In the genomic region with DNA sequence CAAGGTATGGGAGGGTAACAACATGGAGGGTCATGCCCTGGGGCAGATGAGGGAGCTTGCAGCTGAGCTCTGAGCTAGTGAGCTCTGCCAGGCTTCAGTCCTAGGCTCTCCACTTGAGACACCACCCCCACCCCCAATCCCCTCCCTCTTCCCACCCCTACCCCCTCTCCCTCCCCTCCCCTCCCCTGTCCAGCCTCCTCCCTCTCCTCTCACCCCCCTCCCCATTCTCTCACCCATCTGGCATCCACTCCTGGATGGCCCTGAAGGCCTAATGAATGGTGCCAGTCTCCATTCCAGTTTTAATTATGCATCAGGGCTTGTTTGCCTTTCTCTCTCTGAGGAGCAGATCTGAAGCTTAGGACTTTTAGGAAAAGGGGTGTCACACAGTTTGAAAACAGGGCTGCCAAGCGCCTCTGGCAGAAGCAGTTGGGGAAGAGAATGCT, we compare ENCODE assay signal across 14 mouse cellular contexts. TPM values are rescaled to one million over a fixed set of nuclear protein-coding genes. Genes with fewer than 3 reads are reported as not detected.
DNase-seq lines count a peak whose midpoint lies in the region; ATAC-seq and TF ChIP-seq lines count a peak whose summit lies in the region.
"Had no signal": no experiment of that assay in that cellular context is flagged by ENCODE, and none has a peak within 500 bp of the region (broad histone marks: within the 10 kb centered on the region; RNA-seq: fewer than 3 reads in every experiment).

No protein-coding gene starts in this region.

- H3K27me3 ChIP-seq in forebrain, postnatal 0 days (ENCODE audit: insufficient read depth, low read length) = no peaks in the 10 kb centered on the region
- H3K27me3 ChIP-seq in midbrain, embryonic 12.5 days = peaks cover 9% of the 10 kb centered on the region; the same call in 1 of the 2 replicates
- H3K27me3 ChIP-seq: Patski had no signal

- H3K4me2 ChIP-seq in forebrain, postnatal 0 days (ENCODE audit: low read depth) = no peak overlapping the region
- H3K4me2 ChIP-seq in midbrain, embryonic 12.5 days (replicated peaks) = no peak overlapping the region
- H3K4me2 ChIP-seq: liver, embryonic 13.5 days had no signal

- peak overlapping the region; percentile 15; the same call in 1 of the 2 replicates for H3K27ac ChIP-seq in forebrain, postnatal 0 days (ENCODE audit: low read depth, low read length)
- peak overlapping the region; percentile 73 for H3K27ac ChIP-seq in midbrain, embryonic 12.5 days (replicated peaks)
- H3K27ac ChIP-seq: liver, embryonic 13.5 days had no signal

- WGBS in forebrain, postnatal 0 days = 17% methylated on average over 1 of the region's 1 CpGs
- 31% methylated on average over 1 of the region's 1 CpGs for WGBS in midbrain, embryonic 12.5 days

- peaks cover 13% of the 10 kb centered on the region for H3K4me1 ChIP-seq in forebrain, postnatal 0 days (ENCODE audit: insufficient read depth)
- H3K4me1 ChIP-seq in midbrain, embryonic 12.5 days = peaks cover 50% of the 10 kb centered on the region
- H3K4me1 ChIP-seq: liver, embryonic 13.5 days had no signal

- DNase-seq in right cerebral cortex, postnatal 10 days (ENCODE audit: low spot score in 2 of 2) = peak; percentile 40 to 54
- no peak for DNase-seq in right cerebral cortex, postnatal 36 days (ENCODE audit: low spot score in 2 of 2)
- peak; percentile 49 for DNase-seq in forebrain, postnatal 0 days
- DNase-seq in kidney, adult 11 months = no peak
- DNase-seq in thymus, postnatal 10 days (ENCODE audit: low spot score in 2 of 2) = no peak
- DNase-seq: cerebellum, postnatal 14 days; kidney, adult 2 months; liver, embryonic 13.5 days had no signal

- H3K9me3 ChIP-seq in forebrain, postnatal 0 days (ENCODE audit: low read length) = no peaks in the 10 kb centered on the region
- no peaks in the 10 kb centered on the region for H3K9me3 ChIP-seq in midbrain, embryonic 12.5 days
- H3K9me3 ChIP-seq: liver, embryonic 13.5 days had no signal

- no peak for TF ChIP-seq CTCF in forebrain, postnatal 0 days (IDR thresholded peaks at IDR 0.05; ENCODE audit: low read depth)

- H3K9ac ChIP-seq in forebrain, postnatal 0 days = no peak overlapping the region
- no peak overlapping the region for H3K9ac ChIP-seq in midbrain, embryonic 12.5 days (replicated peaks)
- H3K9ac ChIP-seq: liver, embryonic 13.5 days had no signal

- H3K36me3 ChIP-seq in forebrain, postnatal 0 days (ENCODE audit: insufficient read depth) = no peaks in the 10 kb centered on the region
- no peaks in the 10 kb centered on the region for H3K36me3 ChIP-seq in midbrain, embryonic 12.5 days
- H3K36me3 ChIP-seq: liver, embryonic 13.5 days had no signal

- no peak overlapping the region for H3K4me3 ChIP-seq in forebrain, postnatal 0 days (ENCODE audit: low read depth, low read length)
- H3K4me3 ChIP-seq in midbrain, embryonic 12.5 days = no peak overlapping the region
- H3K4me3 ChIP-seq: liver, embryonic 13.5 days had no signal

- peak; percentile 36 for ATAC-seq in forebrain, postnatal 0 days
- ATAC-seq in midbrain, embryonic 12.5 days (ENCODE audit: low FRiP score, low read depth) = peak; percentile 27; the same call in 1 of the 2 replicates
- no peak for ATAC-seq in megakaryocyte, adult 5-6 weeks (ENCODE audit: poor library complexity, severe bottlenecking)
- ATAC-seq: Patski had no signal

RNA-seq across cellular contexts. Expression of gene Gm45623, which starts 16.5 kb away (rescaled TPM):
- total RNA-seq in forebrain, postnatal 0 days (2014; rRNA removed) = 8.8 and 9.8 TPM in 2 replicates
- 1.7 and 3.4 TPM in 2 replicates for polyA plus RNA-seq in forebrain, postnatal 0 days (2015; fragmentation: Nextera tagmentation; extraction: Ambion mirVana)
- 0.16 and 0.32 TPM in 2 replicates for polyA plus RNA-seq in midbrain, embryonic 12.5 days (2016; fragmentation: Nextera tagmentation; extraction: Ambion mirVana)
- not detected in 2 replicates for total RNA-seq in megakaryocyte, adult 5-6 weeks (2015)
- not detected in 2 replicates for total RNA-seq in megakaryocyte, adult 5-6 weeks (2017)
- total RNA-seq: adrenal gland, adult 18-20 months; granulocyte monocyte progenitor cell, adult 5-6 weeks had no signal
- polyA plus RNA-seq: heart, postnatal 0 days; liver, embryonic 13.5 days; Patski had no signal

Comparison
In these comparisons a context has a peak if more than half of its experiments do, and no peak if none do; other contexts are left out.
1. DNase-seq: peak in right cerebral cortex, postnatal 10 days (2 of 2) and forebrain, postnatal 0 days (single experiment); none in right cerebral cortex, postnatal 36 days (0 of 2), kidney, adult 11 months (single experiment) and thymus, postnatal 10 days (0 of 2).